Mouse (Mus musculus): ENCODE measurements around the gene Lyg2. TPM values are rescaled to one million over a fixed set of nuclear protein-coding genes. Genes with fewer than 3 reads are reported as not detected.

Gene Lyg2
- polyA plus RNA-seq (2016; fragmentation: Nextera tagmentation; extraction: Ambion mirVana) = not detected in 2 replicates

DNA sequence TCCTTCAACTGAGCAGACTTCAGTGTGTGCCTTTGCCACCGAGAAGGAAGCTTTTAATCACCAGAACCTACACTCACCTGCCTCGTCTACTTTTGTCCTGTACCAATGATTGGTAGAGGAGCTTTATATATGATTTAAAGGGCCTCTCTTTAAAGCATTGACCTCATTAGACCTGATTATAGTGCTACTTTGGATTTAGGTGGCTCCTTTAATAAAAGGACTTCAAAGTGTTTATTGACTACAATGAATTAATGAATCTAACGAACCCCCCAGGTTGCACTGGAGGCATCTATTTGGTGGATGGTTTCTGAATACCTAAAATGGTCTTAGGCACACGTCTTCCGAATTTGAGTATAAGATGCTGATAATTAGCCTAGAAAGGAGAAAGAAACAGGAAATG, at the start of gene Lyg2:
TSS of gene Lyg2 (minus strand) at position 101 of the 400 bp plus-strand sequence.
- no peak for ATAC-seq (ENCODE audit: low FRiP score, low read depth)
- Histone ChIP-seq H3K4me1 (no peaks in the 10 kb centered on the region), H3K36me3 (no peaks in the 10 kb centered on the region), H3K4me3 (no peak within 1 kb of the TSS), H3K9me3 (no peaks in the 10 kb centered on the region), H3K4me2 (replicated peaks) (no peak within 1 kb of the TSS), H3K27ac (replicated peaks) (no peak within 1 kb of the TSS), H3K27me3 (no peaks in the 10 kb centered on the region), H3K9ac (replicated peaks) (no peak within 1 kb of the TSS)
- WGBS = 87% methylated on average over 5 of the region's 5 CpGs

GRCm38 (mm10) chr1:37965571-37965970, 49.3 kb upstream of the Lyg2 start:
- Histone ChIP-seq H3K9ac (replicated peaks) (no peak overlapping the region), H3K4me1 (no peaks in the 10 kb centered on the region), H3K27me3 (no peaks in the 10 kb centered on the region), H3K27ac (replicated peaks) (no peak overlapping the region), H3K4me2 (replicated peaks) (no peak overlapping the region), H3K4me3 (no peak overlapping the region), H3K9me3 (no peaks in the 10 kb centered on the region), H3K36me3 (no peaks in the 10 kb centered on the region)
- WGBS = 67% methylated on average over 10 of the region's 10 CpGs
- no peak for ATAC-seq (ENCODE audit: low FRiP score, low read depth)

- no peak for ATAC-seq (ENCODE audit: low FRiP score, low read depth)
- Histone ChIP-seq H3K36me3 (no peaks in the 10 kb centered on the region), H3K27me3 (no peaks in the 10 kb centered on the region), H3K4me2 (replicated peaks) (no peak overlapping the region), H3K9me3 (no peaks in the 10 kb centered on the region), H3K9ac (replicated peaks) (no peak overlapping the region), H3K27ac (replicated peaks) (no peak overlapping the region), H3K4me1 (no peaks in the 10 kb centered on the region), H3K4me3 (no peak overlapping the region)
- 66% methylated on average over 5 of the region's 5 CpGs for WGBS
Observed at GRCm38 (mm10) chr1:37959486-37959885, 43.2 kb upstream of the Lyg2 start.

DNA sequence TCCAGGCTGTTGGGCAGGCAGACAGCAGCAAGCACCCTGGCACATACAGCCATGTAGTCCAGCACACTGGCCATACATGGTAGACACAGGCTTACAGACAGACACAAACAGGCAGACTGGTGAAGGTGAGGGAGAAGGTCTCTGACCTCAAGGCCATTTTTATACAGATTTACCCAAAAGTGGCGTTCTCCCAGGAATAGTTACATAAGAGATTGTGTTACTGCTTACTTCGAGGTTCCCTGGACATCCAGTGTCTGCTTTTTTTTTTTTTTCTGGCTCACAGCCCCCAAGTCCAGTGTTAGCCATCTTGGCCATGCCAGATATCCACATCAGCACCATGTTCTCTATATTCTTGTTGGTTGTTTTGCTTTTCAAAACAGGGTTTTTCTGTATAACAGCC, 42.2 kb upstream of the Lyg2 start:
- no peak for ATAC-seq (ENCODE audit: low FRiP score, low read depth)
- no peak overlapping the region for H3K9ac ChIP-seq (replicated peaks)
- H3K27ac ChIP-seq (replicated peaks) = no peak overlapping the region
- no peaks in the 10 kb centered on the region for H3K36me3 ChIP-seq
- no peaks in the 10 kb centered on the region for H3K9me3 ChIP-seq
- no peaks in the 10 kb centered on the region for H3K4me1 ChIP-seq
- H3K4me3 ChIP-seq = no peak overlapping the region
- no peak overlapping the region for H3K4me2 ChIP-seq (replicated peaks)
- no peaks in the 10 kb centered on the region for H3K27me3 ChIP-seq
- 84% methylated on average over 2 of the region's 2 CpGs for WGBS

DNA sequence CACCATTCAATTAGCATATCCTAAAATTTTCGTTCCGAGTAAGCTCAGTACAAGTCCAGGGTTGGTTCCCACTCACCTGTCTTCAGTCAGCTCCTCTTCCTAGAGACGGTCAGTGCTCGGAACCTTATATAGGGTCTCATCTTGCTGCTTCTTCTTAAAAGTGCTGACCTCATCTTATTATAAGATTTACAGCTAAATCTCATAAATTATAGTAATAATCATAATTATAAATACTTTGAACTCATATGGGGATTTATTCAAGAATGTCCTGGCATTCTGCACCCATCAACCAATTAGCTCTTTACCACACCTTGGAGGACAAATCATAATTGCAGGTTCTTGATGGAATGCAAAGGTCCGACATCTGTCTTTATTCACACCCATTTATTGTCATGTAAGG, 41.4 kb upstream of the Lyg2 start, which contains the start of gene Lyg1:
TSS of gene Lyg1 (minus strand) at position 101 of the 400 bp plus-strand sequence.
- ATAC-seq (ENCODE audit: low FRiP score, low read depth) = no peak
- Histone ChIP-seq H3K4me2 (replicated peaks) (no peak within 1 kb of the TSS), H3K9ac (replicated peaks) (no peak within 1 kb of the TSS), H3K27me3 (no peaks in the 10 kb centered on the region), H3K4me1 (no peaks in the 10 kb centered on the region), H3K4me3 (no peak within 1 kb of the TSS), H3K9me3 (no peaks in the 10 kb centered on the region), H3K27ac (replicated peaks) (no peak within 1 kb of the TSS), H3K36me3 (no peaks in the 10 kb centered on the region)
- WGBS = 86% methylated on average over 5 of the region's 5 CpGs

DNA sequence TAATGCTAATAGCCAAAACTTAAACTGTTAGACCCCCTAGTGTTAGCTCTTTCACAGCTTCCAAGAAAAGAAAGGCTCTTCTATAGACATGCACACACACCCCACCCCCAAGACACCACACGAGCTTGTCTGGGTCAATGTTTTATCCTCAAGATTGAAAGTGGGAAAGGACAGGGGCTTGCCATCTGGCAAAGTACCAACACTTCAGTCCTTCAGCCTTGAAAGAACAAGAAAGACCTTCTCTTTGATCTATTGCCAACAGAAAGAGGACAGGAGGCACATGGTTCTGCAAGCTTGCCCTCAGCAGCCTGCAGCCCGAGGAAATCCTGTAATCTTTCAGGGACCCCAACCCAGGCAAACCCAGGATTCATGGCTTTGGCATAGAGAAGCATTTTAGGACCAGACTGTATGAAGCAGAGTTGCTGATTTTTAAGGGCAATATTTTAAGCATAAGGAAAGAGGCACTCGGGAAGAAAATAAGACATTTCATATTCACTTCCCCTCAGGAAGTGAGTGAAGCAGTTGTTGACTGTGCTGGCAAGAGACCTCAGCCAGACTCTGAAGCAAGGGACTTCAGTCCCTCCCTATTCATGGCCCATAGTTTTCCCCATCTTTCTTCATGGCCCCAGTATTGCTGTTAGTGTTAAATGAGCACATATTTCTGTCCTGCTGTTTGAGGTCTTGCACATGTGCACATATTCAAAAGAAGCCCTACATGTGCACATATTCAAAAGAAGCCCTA, 40.6 kb upstream of the Lyg2 start:
- no peaks in the 10 kb centered on the region for H3K4me1 ChIP-seq
- WGBS = 41% methylated on average over 3 of the region's 3 CpGs
- no peak overlapping the region for H3K4me3 ChIP-seq
- H3K27me3 ChIP-seq = no peaks in the 10 kb centered on the region
- H3K9ac ChIP-seq (replicated peaks) = no peak overlapping the region
- no peak overlapping the region for H3K27ac ChIP-seq (replicated peaks)
- no peak for ATAC-seq (ENCODE audit: low FRiP score, low read depth)
- no peaks in the 10 kb centered on the region for H3K36me3 ChIP-seq
- no peak overlapping the region for H3K4me2 ChIP-seq (replicated peaks)
- no peaks in the 10 kb centered on the region for H3K9me3 ChIP-seq

DNA sequence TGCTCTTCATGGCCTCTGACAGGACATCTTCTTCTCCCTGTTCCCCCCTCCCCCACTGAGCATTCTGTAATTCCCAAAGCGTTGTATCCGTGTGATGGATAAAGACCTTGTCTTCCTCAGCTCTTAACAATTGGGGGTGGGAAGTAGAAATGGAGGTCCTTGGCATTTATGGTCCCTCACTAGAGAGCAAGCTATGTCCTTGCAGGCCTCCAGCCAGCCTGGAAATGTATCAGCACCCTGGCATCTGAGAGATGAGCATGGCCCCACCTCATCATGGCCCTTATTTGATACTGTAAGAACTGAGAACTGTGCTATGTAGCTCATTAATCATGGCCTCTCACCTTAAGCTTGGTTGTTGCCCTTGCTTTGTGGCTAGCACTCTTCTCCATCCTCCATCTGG, 39.0 kb upstream of the Lyg2 start:
- Histone ChIP-seq H3K4me1 (no peaks in the 10 kb centered on the region), H3K4me3 (no peak overlapping the region), H3K9me3 (no peaks in the 10 kb centered on the region), H3K9ac (replicated peaks) (no peak overlapping the region), H3K27me3 (no peaks in the 10 kb centered on the region), H3K4me2 (replicated peaks) (no peak overlapping the region), H3K36me3 (no peaks in the 10 kb centered on the region), H3K27ac (replicated peaks) (no peak overlapping the region)
- no peak for ATAC-seq (ENCODE audit: low FRiP score, low read depth)
- WGBS = 95% methylated on average over 2 of the region's 2 CpGs

DNA sequence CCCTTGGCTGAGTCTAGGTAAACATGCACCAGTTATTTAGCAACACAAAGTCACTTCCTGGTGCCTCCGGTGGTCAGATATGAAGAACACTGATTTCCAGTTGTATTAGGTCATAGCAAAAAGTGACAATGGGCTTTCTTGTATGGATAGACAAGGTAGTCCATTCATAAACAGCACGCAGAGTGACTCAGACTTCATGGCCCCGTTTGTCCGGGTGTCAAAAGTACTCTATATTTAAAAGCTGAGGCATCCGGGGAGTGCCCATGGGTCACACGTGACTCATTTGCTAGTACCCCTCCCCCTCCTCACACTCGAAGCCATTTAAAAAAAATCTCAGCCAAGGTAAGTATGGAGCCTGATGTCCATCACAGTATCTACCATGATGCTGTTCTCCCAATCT, 38.5 kb upstream of the Lyg2 start:
- H3K4me2 ChIP-seq (replicated peaks) = no peak overlapping the region
- 86% methylated on average over 7 of the region's 7 CpGs for WGBS
- no peak overlapping the region for H3K9ac ChIP-seq (replicated peaks)
- H3K9me3 ChIP-seq = no peaks in the 10 kb centered on the region
- H3K36me3 ChIP-seq = no peaks in the 10 kb centered on the region
- H3K27ac ChIP-seq (replicated peaks) = no peak overlapping the region
- no peaks in the 10 kb centered on the region for H3K4me1 ChIP-seq
- H3K4me3 ChIP-seq = no peak overlapping the region
- ATAC-seq (ENCODE audit: low FRiP score, low read depth) = no peak
- H3K27me3 ChIP-seq = peaks cover 2% of the 10 kb centered on the region; the same call in 1 of the 2 replicates

DNA sequence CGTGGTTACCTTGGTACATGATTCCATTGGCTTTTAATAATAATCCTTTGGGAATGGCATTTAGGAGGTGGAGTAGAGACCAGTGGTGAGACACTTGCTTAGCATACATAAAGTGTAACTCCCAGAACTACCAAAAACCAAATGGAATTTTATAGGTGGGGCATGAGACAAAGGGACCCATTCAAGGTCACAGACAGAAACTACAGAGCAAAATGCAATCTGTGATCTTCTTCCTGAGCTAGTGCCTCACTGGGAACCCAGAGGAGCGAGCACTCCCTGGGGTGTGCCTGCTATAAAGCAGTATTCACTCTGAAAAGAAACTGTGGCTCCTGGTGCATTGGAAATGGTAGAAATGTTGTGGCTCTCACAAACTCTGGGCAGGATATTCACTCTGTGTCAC, 32.6 kb upstream of the Lyg2 start:
- H3K4me1 ChIP-seq = no peaks in the 10 kb centered on the region
- H3K9ac ChIP-seq (replicated peaks) = no peak overlapping the region
- H3K27ac ChIP-seq (replicated peaks) = no peak overlapping the region
- no peaks in the 10 kb centered on the region for H3K36me3 ChIP-seq
- H3K9me3 ChIP-seq = no peaks in the 10 kb centered on the region
- WGBS = 93% methylated on average over 2 of the region's 2 CpGs
- ATAC-seq (ENCODE audit: low FRiP score, low read depth) = no peak
- no peak overlapping the region for H3K4me2 ChIP-seq (replicated peaks)
- H3K4me3 ChIP-seq = no peak overlapping the region
- peaks cover 3% of the 10 kb centered on the region; the same call in 1 of the 2 replicates for H3K27me3 ChIP-seq

DNA sequence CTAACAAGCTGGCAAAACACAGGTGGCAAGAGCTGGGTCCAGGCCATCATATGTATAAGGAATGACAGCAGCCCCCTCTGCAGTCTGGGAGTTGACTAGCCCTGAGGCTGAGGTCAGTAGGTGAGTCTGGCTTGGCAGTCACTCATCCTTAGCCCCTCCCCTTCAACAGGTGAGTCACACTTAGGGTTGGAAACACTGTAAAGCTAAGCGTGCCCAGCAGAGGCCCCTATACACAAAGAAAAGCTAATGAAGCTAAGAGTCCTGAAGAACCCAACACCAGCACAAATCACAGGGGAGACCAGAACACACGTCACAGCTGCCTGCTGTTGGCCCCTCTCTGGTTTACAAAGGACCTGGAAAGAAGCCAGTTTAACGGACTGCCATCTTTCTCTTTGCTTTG, 15.5 kb upstream of the Lyg2 start:
- Histone ChIP-seq H3K4me2 (replicated peaks) (no peak overlapping the region), H3K9me3 (no peaks in the 10 kb centered on the region), H3K27ac (replicated peaks) (no peak overlapping the region), H3K4me3 (no peak overlapping the region), H3K9ac (replicated peaks) (no peak overlapping the region), H3K36me3 (no peaks in the 10 kb centered on the region), H3K4me1 (no peaks in the 10 kb centered on the region), H3K27me3 (no peaks in the 10 kb centered on the region)
- 22% methylated on average over 3 of the region's 3 CpGs for WGBS
- ATAC-seq (ENCODE audit: low FRiP score, low read depth) = no peak

DNA sequence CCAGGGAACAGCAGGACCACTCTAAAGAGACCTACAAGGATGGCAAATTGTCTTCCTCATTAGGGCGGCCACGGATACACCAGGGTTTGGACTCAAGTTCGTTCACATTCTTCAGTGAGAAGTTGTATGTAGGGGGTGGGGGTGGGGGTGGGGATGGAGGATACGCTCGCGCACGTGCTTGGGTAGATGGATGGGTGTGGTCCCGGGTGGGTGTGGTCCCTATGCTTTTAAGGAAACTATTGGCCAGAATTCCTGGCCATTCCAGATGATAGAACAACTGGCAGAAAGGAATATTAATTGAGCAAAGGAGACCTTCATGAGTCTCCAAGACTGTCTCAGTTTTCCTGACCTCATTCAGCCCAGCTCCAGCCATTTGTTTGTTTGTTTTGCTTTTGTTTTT, 9.7 kb upstream of the Lyg2 start:
- no peaks in the 10 kb centered on the region for H3K36me3 ChIP-seq
- H3K27me3 ChIP-seq = no peaks in the 10 kb centered on the region
- H3K4me1 ChIP-seq = no peaks in the 10 kb centered on the region
- 86% methylated on average over 8 of the region's 8 CpGs for WGBS
- H3K4me2 ChIP-seq (replicated peaks) = no peak overlapping the region
- no peak overlapping the region for H3K4me3 ChIP-seq
- no peak overlapping the region for H3K27ac ChIP-seq (replicated peaks)
- H3K9ac ChIP-seq (replicated peaks) = no peak overlapping the region
- no peak for ATAC-seq (ENCODE audit: low FRiP score, low read depth)
- H3K9me3 ChIP-seq = no peaks in the 10 kb centered on the region

DNA sequence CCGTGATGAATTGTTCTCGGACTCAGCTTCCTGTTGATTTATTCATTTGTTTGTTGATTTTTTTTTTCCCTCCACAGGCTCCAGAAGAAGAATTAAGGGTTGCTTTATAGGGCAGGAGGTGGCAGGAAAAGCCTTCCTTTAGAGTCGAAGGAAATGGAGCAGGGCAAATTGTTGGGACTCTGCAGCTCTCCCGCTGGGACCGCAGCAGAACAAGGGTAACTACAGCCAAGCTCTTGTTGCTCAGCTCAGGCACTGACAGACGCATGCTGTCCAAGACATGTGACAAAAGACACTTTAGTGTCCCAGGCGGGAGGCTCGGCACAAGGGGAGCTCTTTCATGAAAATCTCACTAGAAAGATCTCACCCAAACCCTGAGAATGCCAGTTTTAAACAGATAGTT, 6.2 kb upstream of the Lyg2 start:
- ATAC-seq (ENCODE audit: low FRiP score, low read depth) = no peak
- no peak overlapping the region for H3K27ac ChIP-seq (replicated peaks)
- no peak overlapping the region for H3K9ac ChIP-seq (replicated peaks)
- WGBS = 74% methylated on average over 8 of the region's 8 CpGs
- no peaks in the 10 kb centered on the region for H3K4me1 ChIP-seq
- H3K4me2 ChIP-seq (replicated peaks) = no peak overlapping the region
- no peak overlapping the region for H3K4me3 ChIP-seq
- no peaks in the 10 kb centered on the region for H3K27me3 ChIP-seq
- no peaks in the 10 kb centered on the region for H3K9me3 ChIP-seq
- no peaks in the 10 kb centered on the region for H3K36me3 ChIP-seq

DNA sequence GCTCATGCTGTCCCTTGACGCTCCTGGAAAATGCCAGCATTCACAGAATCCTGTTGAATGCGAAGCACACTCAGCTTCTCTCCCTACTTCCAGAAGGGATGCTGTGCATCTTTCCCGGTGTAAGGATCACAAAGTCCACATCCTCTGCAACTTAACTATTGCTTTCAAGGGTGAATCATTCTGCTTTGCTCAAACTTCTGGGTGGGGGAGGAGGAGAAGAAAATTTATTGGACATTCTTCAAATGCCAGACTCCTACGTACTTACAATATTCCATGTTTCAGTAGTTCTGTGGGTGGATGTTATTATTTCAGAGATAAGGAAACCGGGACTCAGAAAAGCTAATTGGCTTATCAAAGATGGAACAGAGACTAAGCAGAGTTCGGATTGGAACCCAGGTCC, 1.8 kb upstream of the Lyg2 start:
- 84% methylated on average over 6 of the region's 6 CpGs for WGBS
- Histone ChIP-seq H3K36me3 (no peaks in the 10 kb centered on the region), H3K27me3 (no peaks in the 10 kb centered on the region), H3K4me2 (replicated peaks) (no peak overlapping the region), H3K27ac (replicated peaks) (no peak overlapping the region), H3K9me3 (no peaks in the 10 kb centered on the region), H3K9ac (replicated peaks) (no peak overlapping the region), H3K4me3 (no peak overlapping the region), H3K4me1 (no peaks in the 10 kb centered on the region)
- no peak for ATAC-seq (ENCODE audit: low FRiP score, low read depth)
